Mouse (Mus musculus) left cerebral cortex, adult 11 months (tissue): ENCODE measurements around the gene Akr1c18.

Experiments
- DNase-seq: peaks from one replicate; pipeline ENCODE4 v3.0.0; 2022; ENCODE audit warnings: low spot score

Akr1c18 gene

DNA sequence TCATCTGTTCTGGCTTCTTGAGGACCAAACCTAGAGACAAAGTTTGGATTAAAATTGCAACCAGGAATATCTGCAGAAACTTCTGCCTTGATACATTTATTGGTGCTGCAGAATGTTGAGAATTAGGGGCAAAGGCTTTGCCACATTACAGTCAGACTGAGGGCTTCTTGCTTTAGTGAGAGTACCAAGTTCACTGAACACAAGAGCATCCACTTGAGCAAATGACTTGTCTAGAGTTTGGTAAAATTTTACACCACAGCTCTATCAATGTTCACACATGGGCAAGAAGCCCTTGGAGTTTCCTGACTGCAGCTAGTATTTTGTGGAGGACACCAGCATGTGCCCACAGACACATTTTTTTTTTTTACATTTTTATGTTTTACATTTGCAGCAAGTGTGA lies 47.7 kb downstream of the Akr1c18 start:
- DNase-seq = no peak

DNA sequence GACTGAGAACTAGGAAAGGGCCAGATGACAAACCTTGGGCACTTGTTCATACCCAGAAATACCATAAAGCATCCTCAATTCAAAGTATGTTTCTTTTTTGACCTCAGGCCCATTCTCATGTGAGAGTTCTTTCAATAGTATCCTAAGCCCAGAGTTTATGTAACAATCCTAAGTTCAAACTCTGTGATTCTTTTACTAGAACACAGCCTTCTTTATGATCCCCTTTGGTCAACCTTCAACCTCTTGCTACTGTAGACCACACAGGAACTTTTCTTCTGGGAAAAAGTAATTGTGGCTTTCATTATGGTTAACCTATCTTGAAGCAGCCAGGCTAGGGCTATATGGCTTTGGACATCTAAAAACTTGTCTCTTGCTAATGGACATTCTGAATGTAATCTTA lies 48.8 kb downstream of the Akr1c18 start:
- no peak for DNase-seq
